Mouse (Mus musculus): Measurements from ENCODE around the gene Sp7.

Sp7 gene

GRCm38 (mm10) chr15:102366733-102367344, at the start of gene Sp7:
TSS of gene Sp7 (minus strand) at chr15:102367182.
- no peak for DNase-seq (ENCODE audit: low read depth, low spot score)

GRCm38 (mm10) chr15:102413687-102414086, 46.7 kb upstream of the Sp7 start:
- DNase-seq (ENCODE audit: low read depth, low spot score) = no peak

- DNase-seq (ENCODE audit: low read depth, low spot score) = no peak
Observed at GRCm38 (mm10) chr15:102411077-102411476, 44.1 kb upstream of the Sp7 start.

GRCm38 (mm10) chr15:102409286-102409685, 42.3 kb upstream of the Sp7 start:
- DNase-seq (ENCODE audit: low read depth, low spot score) = no peak

GRCm38 (mm10) chr15:102408558-102409130, 41.7 kb upstream of the Sp7 start:
- no peak for DNase-seq (ENCODE audit: low read depth, low spot score)

- no peak for DNase-seq (ENCODE audit: low read depth, low spot score)
Observed at GRCm38 (mm10) chr15:102407681-102408557, 40.9 kb upstream of the Sp7 start.

GRCm38 (mm10) chr15:102406912-102407580, 40.1 kb upstream of the Sp7 start:
- no peak for DNase-seq (ENCODE audit: low read depth, low spot score)

GRCm38 (mm10) chr15:102406196-102406911, 39.4 kb upstream of the Sp7 start:
- DNase-seq (ENCODE audit: low read depth, low spot score) = no peak

- peak; percentile 100 for DNase-seq (ENCODE audit: low read depth, low spot score)
Observed at GRCm38 (mm10) chr15:102405489-102406195, 38.7 kb upstream of the Sp7 start, which contains the start of gene Sp1. TSS of gene Sp1 (plus strand) at chr15:102406143.

- no peak for DNase-seq (ENCODE audit: low read depth, low spot score)
Observed at GRCm38 (mm10) chr15:102404608-102405488, 37.9 kb upstream of the Sp7 start.

- no peak for DNase-seq (ENCODE audit: low read depth, low spot score)
Observed at GRCm38 (mm10) chr15:102402210-102402609, 35.2 kb upstream of the Sp7 start.

GRCm38 (mm10) chr15:102401278-102401677, 34.3 kb upstream of the Sp7 start:
- DNase-seq (ENCODE audit: low read depth, low spot score) = no peak

GRCm38 (mm10) chr15:102400476-102401045, 33.6 kb upstream of the Sp7 start:
- DNase-seq (ENCODE audit: low read depth, low spot score) = no peak

- DNase-seq (ENCODE audit: low read depth, low spot score) = no peak
Observed at GRCm38 (mm10) chr15:102399229-102400221, 32.5 kb upstream of the Sp7 start.

GRCm38 (mm10) chr15:102398629-102399028, 31.6 kb upstream of the Sp7 start:
- DNase-seq (ENCODE audit: low read depth, low spot score) = no peak

GRCm38 (mm10) chr15:102395061-102395460, 28.1 kb upstream of the Sp7 start:
- DNase-seq (ENCODE audit: low read depth, low spot score) = no peak

- no peak for DNase-seq (ENCODE audit: low read depth, low spot score)
Observed at GRCm38 (mm10) chr15:102393584-102394014, 26.6 kb upstream of the Sp7 start.

GRCm38 (mm10) chr15:102392520-102392919, 25.5 kb upstream of the Sp7 start:
- DNase-seq (ENCODE audit: low read depth, low spot score) = no peak
